ENCODE assay signal across 14 mouse cellular contexts in the genomic region with DNA sequence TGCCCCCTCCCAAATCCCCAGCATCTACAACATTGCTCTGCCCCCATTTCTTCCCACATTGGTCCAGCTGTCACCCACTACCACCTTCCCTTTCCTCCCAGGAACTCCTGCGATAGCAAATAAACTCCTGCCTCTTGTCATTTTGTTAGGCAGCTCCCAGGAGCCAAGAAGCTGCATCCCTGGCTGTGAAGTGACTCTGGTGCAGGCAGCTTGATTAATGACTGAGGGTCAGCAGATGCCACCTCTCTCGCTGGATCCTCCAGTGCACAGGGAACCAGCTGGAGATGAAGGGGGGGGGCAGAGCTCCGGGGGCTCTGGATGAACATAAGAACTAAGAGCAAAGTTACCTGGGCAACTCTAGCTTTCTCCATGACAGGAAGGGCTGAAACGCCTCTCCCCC.
DNase-seq lines count a peak whose midpoint lies in the region; ATAC-seq lines count a peak whose summit lies in the region.
"Had no signal": no experiment of that assay in that cellular context is flagged by ENCODE, and none has a peak within 500 bp of the region (broad histone marks: within the 10 kb centered on the region; RNA-seq: fewer than 3 reads in every experiment).

No protein-coding gene starts in this region.

- no peak overlapping the region for H3K9ac ChIP-seq in heart, embryonic 14.5 days (ENCODE audit: low read length)
- H3K9ac ChIP-seq: embryonic facial prominence, embryonic 13.5 days; liver, postnatal 0 days had no signal

- 42% methylated on average over 4 of the region's 4 CpGs for WGBS in heart, embryonic 14.5 days

- 0 out of 4 replicates have a peak overlapping the region, but pooled peaks have one; percentile 13 to 90 for H3K27ac ChIP-seq in heart, embryonic 14.5 days (replicated peaks in 1 of 2; ENCODE audit: control insufficient read depth in 1 of 2, insufficient read depth in 1 of 2, low read depth in 2 of 2, low read length in 2 of 2)

- H3K36me3 ChIP-seq in heart, embryonic 14.5 days (ENCODE audit: control insufficient read depth, insufficient read depth, low read length): no peaks in the 10 kb centered on the region
- H3K36me3 ChIP-seq: embryonic facial prominence, embryonic 13.5 days had no signal

- H3K27me3 ChIP-seq in heart, embryonic 14.5 days (ENCODE audit: control insufficient read depth, insufficient read depth, low read length): no peaks in the 10 kb centered on the region
- H3K27me3 ChIP-seq: embryonic facial prominence, embryonic 13.5 days; Patski had no signal

- no peak for ATAC-seq in heart, embryonic 14.5 days (ENCODE audit: insufficient number of reproducible peaks, insufficient read depth, low FRiP score, low read depth)
- no peak for ATAC-seq in erythroblast, adult 5-6 weeks (replicated peaks; ENCODE audit: low FRiP score, poor library complexity, severe bottlenecking)
- ATAC-seq: CD4-positive, CD25-positive, alpha-beta regulatory T cell, adult 4 months; forebrain, embryonic 16.5 days; liver, postnatal 0 days; Patski had no signal

- H3K4me3 ChIP-seq in heart, embryonic 14.5 days (ENCODE audit: control insufficient read depth in 1 of 2, insufficient read depth in 1 of 2, low read depth in 1 of 2, low read length in 2 of 2): no peak overlapping the region
- H3K4me3 ChIP-seq: embryonic facial prominence, embryonic 13.5 days had no signal

- H3K4me2 ChIP-seq in heart, embryonic 14.5 days (ENCODE audit: low read length): no peak overlapping the region
- H3K4me2 ChIP-seq: embryonic facial prominence, embryonic 13.5 days had no signal

- intact Hi-C loops in heart, postnatal 25 days (cut with DNase I): no loop called here

- peaks cover 15 to 17% of the 10 kb centered on the region in 2 experiments; a peak in 3 of 4 replicates for H3K4me1 ChIP-seq in heart, embryonic 14.5 days (ENCODE audit: control insufficient read depth in 2 of 2, insufficient read depth in 2 of 2, low read length in 2 of 2)

- no peak for DNase-seq in heart, postnatal 25 days (ENCODE audit: low spot score)
- DNase-seq in lung, postnatal 10 days: peak; percentile 44
- DNase-seq in lung, adult 18-20 months: no peak
- DNase-seq in kidney, postnatal 14 days: peak; percentile 55
- DNase-seq in yolk sac, embryonic 10.5 days (ENCODE audit: low spot score): peak; percentile 14
- no peak for DNase-seq in thymus, postnatal 36 days
- DNase-seq: adrenal gland, adult 8-10 months; liver, postnatal 0 days had no signal

- H3K9me3 ChIP-seq in heart, embryonic 14.5 days (ENCODE audit: control insufficient read depth, low read length): no peaks in the 10 kb centered on the region
- H3K9me3 ChIP-seq: embryonic facial prominence, embryonic 13.5 days had no signal

Comparison
In these comparisons a context has a peak if more than half of its experiments do, and no peak if none do; other contexts are left out.
1. DNase-seq: peak in lung, postnatal 10 days (single experiment), kidney, postnatal 14 days (single experiment) and yolk sac, embryonic 10.5 days (single experiment); none in heart, postnatal 25 days (single experiment), lung, adult 18-20 months (0 of 2) and thymus, postnatal 36 days (0 of 2).